9 mouse cellular contexts compared by ENCODE assay signal in genomic region chr5:147751673-147752130, GRCm38 (mm10). TPM values are rescaled to one million over a fixed set of nuclear protein-coding genes. Genes with fewer than 3 reads are reported as not detected.
DNase-seq lines count a peak whose midpoint lies in the region; ATAC-seq and TF ChIP-seq lines count a peak whose summit lies in the region.
"Had no signal": no experiment of that assay in that cellular context is flagged by ENCODE, and none has a peak within 500 bp of the region (broad histone marks: within the 10 kb centered on the region; RNA-seq: fewer than 3 reads in every experiment).

No protein-coding gene starts in this region.

- peaks cover 5% of the 10 kb centered on the region for H3K4me1 ChIP-seq in forebrain, embryonic 11.5 days (replicated peaks; ENCODE audit: control insufficient read depth, insufficient read depth, low read length)
- H3K4me1 ChIP-seq in heart, postnatal 0 days (ENCODE audit: control insufficient read depth, insufficient read depth) = peaks cover 12% of the 10 kb centered on the region
- peaks cover 3% of the 10 kb centered on the region; the same call in 1 of the 2 replicates for H3K4me1 ChIP-seq in stomach, postnatal 0 days (replicated peaks; ENCODE audit: control insufficient read depth, insufficient read depth)

- peak overlapping the region; percentile 29 for H3K4me3 ChIP-seq in forebrain, embryonic 11.5 days (ENCODE audit: low read depth, low read length)
- peak overlapping the region; percentile 26 for H3K4me3 ChIP-seq in heart, postnatal 0 days (ENCODE audit: low read depth, low read length)
- H3K4me3 ChIP-seq in stomach, postnatal 0 days (ENCODE audit: low read depth, low read length) = peak overlapping the region; percentile 13; the same call in 1 of the 2 replicates

- peak; percentile 77 for TF ChIP-seq EP300 in heart, postnatal 0 days (IDR thresholded peaks at IDR 0.05; ENCODE audit: low read depth)
- TF ChIP-seq EP300 in stomach, postnatal 0 days (optimal IDR thresholded peaks at IDR 0.05) = no peak

- no peak for TF ChIP-seq CTCF in heart, postnatal 0 days (IDR thresholded peaks at IDR 0.05; ENCODE audit: low read depth)
- no peak for TF ChIP-seq CTCF in stomach, postnatal 0 days (IDR thresholded peaks at IDR 0.05; ENCODE audit: low read depth)

- peak; percentile 9 for DNase-seq in urinary bladder, postnatal 14 days (ENCODE audit: low spot score)
- DNase-seq in urinary bladder, adult 2 months (ENCODE audit: low spot score) = no peak
- DNase-seq in forebrain, embryonic 11.5 days (ENCODE audit: low spot score) = peak; percentile 64
- DNase-seq in heart, postnatal 0 days (ENCODE audit: low spot score) = peak; percentile 44
- peak; percentile 85 for DNase-seq in kidney, postnatal 14 days
- DNase-seq in lung, postnatal 14 days = peak; percentile 61
- no peak for DNase-seq in stomach, postnatal 0 days (ENCODE audit: low spot score)
- DNase-seq in spleen, postnatal 4 days (ENCODE audit: low spot score in 2 of 2) = no peak

- H3K27ac ChIP-seq in forebrain, embryonic 11.5 days (ENCODE audit: low read depth, low read length) = no peak overlapping the region
- H3K27ac ChIP-seq in heart, postnatal 0 days (ENCODE audit: low read depth) = peak overlapping the region; percentile 74
- H3K27ac ChIP-seq in stomach, postnatal 0 days (replicated peaks) = no peak overlapping the region
- H3K27ac ChIP-seq: macrophage had no signal

- H3K4me2 ChIP-seq in forebrain, embryonic 11.5 days (ENCODE audit: low read depth, low read length, severe bottlenecking) = peak overlapping the region; percentile 55
- peak overlapping the region; percentile 57 for H3K4me2 ChIP-seq in heart, postnatal 0 days (ENCODE audit: low read depth, low read length)
- H3K4me2 ChIP-seq in stomach, postnatal 0 days (replicated peaks; ENCODE audit: low read depth) = peak overlapping the region; percentile 42

- ATAC-seq in forebrain, embryonic 11.5 days (replicated peaks; ENCODE audit: low FRiP score) = 0 out of 2 replicates have a peak, but pooled peaks have one; percentile 52
- ATAC-seq in heart, postnatal 0 days (ENCODE audit: insufficient read depth, low read depth) = peak; percentile 84
- no peak for ATAC-seq in stomach, postnatal 0 days (ENCODE audit: low FRiP score, low TSS enrichment)

- whole genome bisulfite sequencing in forebrain, embryonic 11.5 days = under 1% methylated on average over 28 of the region's 28 CpGs
- under 1% methylated on average over 27 of the region's 28 CpGs for WGBS in heart, postnatal 0 days
- WGBS in stomach, postnatal 0 days = under 1% methylated on average over 27 of the region's 28 CpGs

- no peaks in the 10 kb centered on the region for H3K36me3 ChIP-seq in forebrain, embryonic 11.5 days (ENCODE audit: control insufficient read depth, insufficient read depth, low read length)
- no peaks in the 10 kb centered on the region for H3K36me3 ChIP-seq in heart, postnatal 0 days (replicated peaks; ENCODE audit: control insufficient read depth, insufficient read depth, low read length)
- H3K36me3 ChIP-seq in stomach, postnatal 0 days (ENCODE audit: control insufficient read depth, insufficient read depth, low read length) = no peaks in the 10 kb centered on the region

- H3K27me3 ChIP-seq in forebrain, embryonic 11.5 days (ENCODE audit: control insufficient read depth, insufficient read depth, low read length) = peaks cover 23% of the 10 kb centered on the region
- H3K27me3 ChIP-seq in heart, postnatal 0 days (ENCODE audit: control insufficient read depth, insufficient read depth, low read length) = peaks cover 16% of the 10 kb centered on the region
- no peaks in the 10 kb centered on the region; the same call in 1 of the 2 replicates for H3K27me3 ChIP-seq in stomach, postnatal 0 days (ENCODE audit: control insufficient read depth, insufficient read depth, low read length)

- H3K9ac ChIP-seq in forebrain, embryonic 11.5 days (ENCODE audit: low read length) = peak overlapping the region; percentile 43
- H3K9ac ChIP-seq in heart, postnatal 0 days (replicated peaks; ENCODE audit: low read depth, low read length) = no peak overlapping the region
- H3K9ac ChIP-seq in stomach, postnatal 0 days (ENCODE audit: low read length) = no peak overlapping the region

- no peaks in the 10 kb centered on the region; the same call in 1 of the 2 replicates for H3K9me3 ChIP-seq in forebrain, embryonic 11.5 days (ENCODE audit: control insufficient read depth, low read length)
- H3K9me3 ChIP-seq in heart, postnatal 0 days (replicated peaks; ENCODE audit: control insufficient read depth, low read length) = no peaks in the 10 kb centered on the region
- H3K9me3 ChIP-seq in stomach, postnatal 0 days (ENCODE audit: control insufficient read depth, low read length) = no peaks in the 10 kb centered on the region

RNA-seq across cellular contexts. Expression of gene Flt1, which starts 25.9 kb away (rescaled TPM):
- polyA plus RNA-seq in urinary bladder, adult 2 months (2012; rRNA removed) = 9.1 and 13.5 TPM in 2 replicates
- polyA plus RNA-seq in forebrain, embryonic 11.5 days (2014; fragmentation: Nextera tagmentation; extraction: Ambion mirVana) = 10.1 and 11.9 TPM in 2 replicates
- 32.0 and 39.1 TPM in 2 replicates for total RNA-seq in heart, postnatal 0 days (2014; rRNA removed; ENCODE audit: low replicate concordance)
- 11.8 and 12.3 TPM in 2 replicates for polyA plus RNA-seq in heart, postnatal 0 days (2015; fragmentation: Nextera tagmentation; extraction: Ambion mirVana)
- 3.9 and 4.3 TPM in 2 replicates for polyA plus RNA-seq in stomach, postnatal 0 days (2015; fragmentation: Nextera tagmentation; extraction: Ambion mirVana)

Comparison
In these comparisons a context has a peak if more than half of its experiments do, and no peak if none do; other contexts are left out.
1. DNase-seq: peak in urinary bladder, postnatal 14 days (single experiment), forebrain, embryonic 11.5 days (single experiment), heart, postnatal 0 days (single experiment), kidney, postnatal 14 days (single experiment) and lung, postnatal 14 days (single experiment); none in urinary bladder, adult 2 months (single experiment), stomach, postnatal 0 days (single experiment) and spleen, postnatal 4 days (0 of 2).
2. Peak in every context shown above with its lines, with median percentiles within 50 percentile points of each other: H3K4me2 ChIP-seq and H3K4me3 ChIP-seq.